Mouse (Mus musculus) embryonic fibroblast, embryonic 13.5 days (primary cell): Measurements from ENCODE around the gene Kcnj16. TPM values are rescaled to one million over a fixed set of nuclear protein-coding genes. Genes with fewer than 3 reads are reported as not detected.

Experiments used
- H3K27ac ChIP-seq: 2 replicates; pipeline ENCODE4 v1.5.1; 2012; ENCODE audit warnings: low read length, control low read depth, inconsistent platforms; ENCODE audit not compliant: insufficient read depth
- H3K4me1 ChIP-seq: 2 replicates; pipeline ENCODE4 v1.6.1; 2011; ENCODE audit warnings: low read length; ENCODE audit not compliant: control insufficient read depth, insufficient read depth
- H3K4me3 ChIP-seq: 2 replicates; pipeline ENCODE4 v1.5.1; 2011; ENCODE audit warnings: mild to moderate bottlenecking, control low read depth, low read length; ENCODE audit not compliant: insufficient read depth
- CTCF ChIP-seq: IDR thresholded peaks from 2 replicates; pipeline ENCODE4 v1.5.1; 2011; ENCODE audit warnings: mild to moderate bottlenecking, control low read depth, low read length, moderate library complexity, borderline replicate concordance; ENCODE audit not compliant: insufficient read depth
- POLR2A ChIP-seq: IDR thresholded peaks from 2 replicates; pipeline ENCODE4 v1.6.1; 2011; ENCODE audit warnings: low read depth, mild to moderate bottlenecking, control low read depth, low read length, moderate library complexity
- polyA plus RNA-seq: library from polyadenylated mRNA; stranded (reverse); fragments of >200 nt; gene quantifications from 2 replicates; pipeline ENCODE4 v1.2.4, GENCODE M21; 2011; ENCODE audit warnings: low read depth; ENCODE audit not compliant: missing spikeins, insufficient read length

The Kcnj16 gene
- polyA plus RNA-seq, 1 experiment, result not detected

DNA sequence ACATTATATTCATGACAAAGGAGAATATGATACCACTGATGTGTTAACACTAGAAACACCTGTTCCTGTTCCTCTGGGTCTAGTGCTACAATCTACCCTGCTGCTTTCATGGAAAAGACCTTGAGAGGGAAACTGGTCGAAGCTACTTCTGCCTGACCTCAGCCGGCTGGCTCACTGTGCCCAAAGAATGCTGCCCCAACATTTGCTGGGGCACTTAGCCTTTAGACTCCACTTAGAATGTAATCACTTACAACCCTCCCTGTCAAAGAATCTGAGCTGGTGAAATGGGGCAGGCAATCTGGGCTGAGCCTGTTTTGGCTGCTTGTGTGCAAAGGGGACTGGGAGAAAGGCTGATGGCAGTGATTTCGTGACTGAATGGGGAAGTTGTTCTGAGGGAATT, 18.1 kb downstream of the Kcnj16 start:
- TF ChIP-seq CTCF (no peak), POLR2A (no peak)
- Histone ChIP-seq H3K4me3 (no peak overlapping the region), H3K27ac (no peak overlapping the region), H3K4me1 (no peaks in the 10 kb centered on the region)

GRCm38 (mm10) chr11:110993616-110994015, 25.8 kb downstream of the Kcnj16 start:
- no peak overlapping the region for H3K27ac ChIP-seq
- no peaks in the 10 kb centered on the region for H3K4me1 ChIP-seq
- no peak overlapping the region for H3K4me3 ChIP-seq
- TF ChIP-seq POLR2A (no peak), CTCF (no peak)

DNA sequence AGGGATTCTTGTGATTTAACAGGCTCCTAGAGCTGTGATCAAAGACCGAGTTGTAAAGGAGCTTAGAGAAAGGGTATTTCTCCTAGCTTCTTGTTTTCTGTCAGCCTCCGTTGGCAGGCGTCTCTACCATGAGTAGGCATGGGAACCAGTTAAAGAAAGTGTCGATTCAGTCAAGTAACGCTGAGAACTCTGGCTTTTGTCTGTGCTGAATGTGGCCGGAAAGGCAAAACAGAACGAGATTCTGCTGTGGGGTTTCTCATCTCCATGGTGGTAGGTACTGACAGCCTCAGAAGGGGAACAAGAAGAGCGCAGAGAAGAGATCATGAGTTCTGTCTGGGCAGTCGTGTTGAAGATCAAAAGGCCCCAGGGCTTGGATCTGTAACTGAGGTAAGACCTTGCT, 29.4 kb downstream of the Kcnj16 start:
- Histone ChIP-seq H3K4me3 (no peak overlapping the region), H3K27ac (no peak overlapping the region), H3K4me1 (no peaks in the 10 kb centered on the region)
- TF ChIP-seq CTCF, result no peak
- TF ChIP-seq POLR2A, result no peak

GRCm38 (mm10) chr11:111005103-111005502, 37.3 kb downstream of the Kcnj16 start:
- no peak for TF ChIP-seq POLR2A
- TF ChIP-seq CTCF, result no peak
- H3K27ac ChIP-seq, result no peak overlapping the region
- no peak overlapping the region for H3K4me3 ChIP-seq
- H3K4me1 ChIP-seq, result no peaks in the 10 kb centered on the region

DNA sequence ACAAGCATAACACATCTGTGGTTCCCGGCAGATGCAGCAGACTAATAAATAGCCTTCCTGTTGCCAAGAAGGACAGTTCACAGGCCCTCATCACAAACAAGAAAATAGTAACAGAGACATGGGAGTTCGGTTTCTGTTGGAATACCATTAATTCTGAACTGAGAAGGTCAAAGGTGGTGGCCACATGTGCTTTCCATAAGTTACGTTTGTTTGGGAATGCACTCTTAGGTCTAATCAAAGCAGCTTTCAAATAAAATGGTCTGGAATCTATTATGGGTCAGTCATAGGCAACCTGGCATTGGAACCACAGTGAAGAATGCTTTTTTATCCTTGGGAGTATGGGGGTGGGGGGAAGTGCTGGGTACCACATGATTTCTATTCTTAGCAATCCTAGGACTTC, 41.6 kb downstream of the Kcnj16 start:
- H3K27ac ChIP-seq, result no peak overlapping the region
- no peak overlapping the region for H3K4me3 ChIP-seq
- TF ChIP-seq POLR2A (no peak), CTCF (no peak)
- no peaks in the 10 kb centered on the region for H3K4me1 ChIP-seq

DNA sequence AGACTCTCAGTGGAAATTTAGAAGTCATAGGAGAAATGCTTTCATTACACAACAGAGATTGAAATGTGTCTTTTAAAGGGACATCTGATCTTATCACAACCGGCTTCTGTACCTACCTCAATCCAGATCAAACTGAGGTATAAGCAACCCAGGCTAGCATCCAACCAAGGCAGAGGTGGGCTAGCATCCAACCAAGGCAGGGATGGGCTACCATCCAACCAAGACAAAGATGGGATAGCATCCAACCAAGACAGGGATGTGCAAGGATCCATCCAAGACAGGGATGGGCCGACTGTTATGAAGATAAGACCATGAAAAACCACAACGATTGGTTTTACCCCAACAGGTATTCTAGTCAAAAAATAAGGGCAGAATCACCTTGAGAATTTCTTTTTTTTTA, 48.4 kb downstream of the Kcnj16 start:
- Histone ChIP-seq H3K4me1 (no peaks in the 10 kb centered on the region), H3K27ac (no peak overlapping the region), H3K4me3 (no peak overlapping the region)
- no peak for TF ChIP-seq POLR2A
- TF ChIP-seq CTCF, result no peak

DNA sequence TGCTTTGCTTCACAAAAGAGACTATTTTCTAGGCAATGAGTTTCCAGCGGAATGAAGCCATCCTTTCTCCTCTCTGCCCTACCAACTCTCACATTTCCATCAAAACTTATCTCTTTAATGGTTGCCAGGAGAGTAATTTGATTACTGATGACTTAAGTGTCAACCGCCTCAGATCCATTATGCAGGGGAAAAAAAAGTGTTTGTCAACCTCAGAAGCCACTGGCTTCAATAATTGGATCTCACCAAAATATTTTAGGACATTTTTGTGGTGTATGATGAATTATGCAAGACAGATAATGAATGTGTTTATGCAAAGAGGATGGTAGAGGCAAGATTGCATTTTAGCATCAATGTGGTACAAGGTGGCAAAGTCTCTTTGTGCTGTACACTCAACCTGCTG, 52.4 kb downstream of the Kcnj16 start:
- TF ChIP-seq CTCF (no peak), POLR2A (no peak)
- H3K4me3 ChIP-seq, result no peak overlapping the region

DNA sequence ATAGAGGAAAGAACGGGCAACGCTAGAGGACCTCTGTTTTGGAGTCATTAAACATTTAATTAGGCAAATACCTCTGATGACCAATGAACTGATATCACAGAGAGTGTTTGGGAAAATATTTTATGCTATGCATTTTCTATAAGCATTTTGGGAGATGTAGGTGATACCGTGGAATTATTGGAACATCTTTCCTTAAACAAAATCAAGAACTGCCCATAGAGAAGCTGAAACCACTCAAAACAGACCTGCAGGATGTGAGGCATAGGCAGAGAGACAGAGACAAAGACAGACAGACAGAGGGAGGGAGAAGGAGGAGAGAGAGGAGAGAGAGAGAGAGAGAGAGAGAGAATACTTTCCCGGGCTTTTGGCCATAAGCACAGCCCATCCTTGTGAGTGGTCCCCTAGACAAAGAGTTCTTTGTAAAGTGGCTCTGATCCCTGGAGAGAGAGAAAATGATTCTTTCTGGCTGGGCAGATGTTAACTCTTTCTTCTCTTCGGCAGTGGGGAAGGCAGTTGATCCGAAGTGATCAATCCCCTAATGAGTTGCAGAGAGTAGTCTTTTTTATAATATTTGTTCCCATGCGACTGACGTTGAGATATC, 54.9 kb downstream of the Kcnj16 start:
- Histone ChIP-seq H3K4me1 (no peaks in the 10 kb centered on the region), H3K27ac (no peak overlapping the region), H3K4me3 (no peak overlapping the region)
- TF ChIP-seq POLR2A (no peak), CTCF (no peak)

More for the DNA sequence above, 52.4 kb downstream of the Kcnj16 start:
- Histone ChIP-seq H3K27ac (no peak overlapping the region), H3K4me1 (no peaks in the 10 kb centered on the region)

DNA sequence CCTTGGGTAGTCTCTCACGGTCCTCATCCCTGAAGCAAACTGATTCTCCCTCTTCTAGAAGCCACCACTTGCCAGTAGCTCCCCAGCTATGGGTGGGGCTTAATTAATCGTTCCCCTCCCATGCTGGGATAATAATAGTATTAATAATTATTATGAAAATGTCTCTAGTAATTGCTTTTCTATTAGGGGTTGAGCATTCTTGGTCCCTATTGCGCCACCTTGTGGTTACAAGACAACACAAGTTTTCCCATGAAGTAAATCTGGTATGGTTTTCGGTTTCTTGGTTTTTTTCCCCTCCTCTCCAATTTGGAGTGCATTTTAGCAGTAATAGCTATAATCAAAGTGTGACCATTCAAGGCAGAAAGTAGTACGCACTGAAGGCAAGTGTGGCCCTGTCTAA, 74.3 kb downstream of the Kcnj16 start:
- Histone ChIP-seq H3K4me1 (no peaks in the 10 kb centered on the region), H3K27ac (no peak overlapping the region), H3K4me3 (no peak overlapping the region)
- TF ChIP-seq CTCF, result no peak
- no peak for TF ChIP-seq POLR2A

DNA sequence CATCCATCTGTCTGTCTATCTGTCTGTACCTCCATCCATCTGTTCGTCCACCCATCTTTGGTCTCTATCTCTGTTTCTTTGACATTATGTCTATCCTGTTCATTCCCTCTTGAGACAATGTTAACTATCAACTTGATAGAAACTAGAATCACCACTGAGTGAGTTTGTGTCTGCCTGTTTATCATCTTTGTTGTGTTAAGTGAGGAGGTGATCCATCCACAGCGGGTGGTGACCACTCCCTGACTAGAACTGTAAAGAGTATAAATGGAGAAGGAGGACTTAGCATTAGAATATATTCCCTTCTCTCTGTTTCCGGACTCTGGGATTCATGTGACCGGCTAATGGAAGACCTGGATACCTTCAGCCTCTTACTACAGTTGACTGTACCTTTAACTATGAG, 75.5 kb downstream of the Kcnj16 start:
- Histone ChIP-seq H3K4me3 (no peak overlapping the region), H3K4me1 (no peaks in the 10 kb centered on the region), H3K27ac (no peak overlapping the region)
- no peak for TF ChIP-seq POLR2A
- no peak for TF ChIP-seq CTCF

DNA sequence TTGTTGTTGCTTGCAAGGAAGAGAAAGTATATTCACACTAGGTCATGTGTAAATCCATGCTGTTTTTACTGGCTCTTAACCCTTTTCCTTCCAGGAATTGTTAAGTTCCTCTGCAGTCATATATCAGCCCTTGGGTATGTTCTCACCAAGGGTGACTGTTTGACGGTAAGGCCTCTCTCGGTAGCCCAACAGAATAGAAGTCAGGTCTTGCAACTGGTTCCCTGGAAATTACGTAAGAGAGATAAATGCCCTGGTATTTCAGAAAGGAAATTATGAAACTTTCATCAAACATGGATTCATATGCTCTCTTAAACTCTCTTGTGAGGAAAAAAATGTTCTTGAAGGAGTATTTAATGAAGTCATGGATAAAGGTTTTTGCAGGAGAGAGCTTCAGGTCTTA, 86.4 kb downstream of the Kcnj16 start:
- TF ChIP-seq POLR2A (no peak), CTCF (no peak)
- H3K4me1 ChIP-seq, result peaks cover 13% of the 10 kb centered on the region; the same call in 1 of the 2 replicates
- H3K4me3 ChIP-seq, result no peak overlapping the region
- peak overlapping the region; percentile 78 for H3K27ac ChIP-seq
